Mouse (Mus musculus) embryonic facial prominence, embryonic 13.5 days (tissue): Measurements from ENCODE around the gene Igf1r. TPM values are rescaled to one million over a fixed set of nuclear protein-coding genes. Genes with fewer than 3 reads are reported as not detected.

Experiments
- ATAC-seq: fragments of 200-750 bp; cut with Nextera tagmentation; 2 replicates; pipeline ENCODE4 v1.8.0; 2017; ENCODE audit warnings: low read depth; ENCODE audit not compliant: insufficient number of reproducible peaks, insufficient read depth, low FRiP score, low TSS enrichment
- H3K27ac ChIP-seq: fragments of 300-500 bp; sonication (generic); 2 replicates; pipeline ENCODE4 v1.5.1; 2015; ENCODE audit warnings: moderate library complexity, mild to moderate bottlenecking, inconsistent platforms
- H3K27me3 ChIP-seq: fragments of 300-500 bp; sonication (generic); 2 replicates; pipeline ENCODE4 v1.6.1; 2015; ENCODE audit warnings: mild to moderate bottlenecking, inconsistent platforms
- H3K36me3 ChIP-seq: fragments of 300-500 bp; sonication (generic); 2 replicates; pipeline ENCODE4 v1.6.1; 2015; ENCODE audit warnings: mild to moderate bottlenecking, inconsistent platforms
- H3K4me1 ChIP-seq: fragments of 300-500 bp; sonication (generic); 2 replicates; pipeline ENCODE4 v1.6.1; 2015; ENCODE audit warnings: inconsistent platforms
- H3K4me2 ChIP-seq: fragments of 300-500 bp; sonication (generic); 2 replicates; pipeline ENCODE4 v1.6.1; 2015; ENCODE audit warnings: moderate library complexity, mild to moderate bottlenecking, inconsistent platforms
- H3K4me3 ChIP-seq: fragments of 300-500 bp; sonication (generic); 2 replicates; pipeline ENCODE4 v1.5.1; 2015; ENCODE audit warnings: mild to moderate bottlenecking, inconsistent platforms
- H3K9ac ChIP-seq: fragments of 300-500 bp; sonication (generic); 2 replicates; pipeline ENCODE4 v1.6.1; 2015; ENCODE audit warnings: mild to moderate bottlenecking, inconsistent platforms
- H3K9me3 ChIP-seq: fragments of 300-500 bp; sonication (generic); 2 replicates; pipeline ENCODE4 v1.6.1; 2016; ENCODE audit warnings: inconsistent platforms
- WGBS: fragments of 180-500 bp; shearing (Covaris S2); methylation state at CpG from one replicate; pipeline ENCODE4 v1.1.7; 2015; ENCODE audit warnings: mixed read lengths; 5-methylcytosine and 5-hydroxymethylcytosine counted together
- polyA plus RNA-seq: library from polyadenylated mRNA; unstranded; fragments of >200 nt; fragmentation: Nextera tagmentation; extraction: Ambion mirVana; gene quantifications from 2 replicates; pipeline ENCODE4 v1.2.1, GENCODE M21; 2015

Gene Igf1r
- polyA plus RNA-seq, 1 experiment from 2014 or later = 28.7 TPM

- Histone ChIP-seq H3K27me3 (no peaks in the 10 kb centered on the region), H3K9ac (no peak overlapping the region), H3K4me3 (no peak overlapping the region), H3K9me3 (no peaks in the 10 kb centered on the region), H3K27ac (no peak overlapping the region), H3K36me3 (no peaks in the 10 kb centered on the region), H3K4me2 (no peak overlapping the region), H3K4me1 (peaks cover 34% of the 10 kb centered on the region)
- WGBS = 88% methylated on average over 6 of the region's 6 CpGs
- ATAC-seq = no peak
These were observed 102.3 kb downstream of the Igf1r start for GRCm38 (mm10) chr7:68054956-68055355.

DNA sequence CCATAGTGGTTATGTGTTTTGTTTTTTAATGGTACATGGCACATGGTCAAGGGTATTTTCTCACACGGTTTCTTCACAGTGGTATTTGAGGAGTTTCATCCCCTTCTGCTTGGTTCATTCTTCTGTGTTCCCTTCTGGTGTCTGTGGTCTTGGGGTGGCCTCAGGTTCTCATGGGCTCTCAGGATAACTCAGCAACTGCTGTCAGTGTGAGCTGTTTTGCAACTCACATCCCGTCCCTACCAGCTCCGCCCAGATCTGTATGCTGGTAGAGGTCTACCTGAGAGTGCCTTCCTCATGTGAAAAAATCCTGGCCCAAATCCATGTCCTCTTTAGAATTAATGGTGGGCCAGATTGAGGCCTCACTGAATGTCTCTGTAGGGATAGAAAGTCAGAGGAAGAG lies 104.4 kb downstream of the Igf1r start:
- Histone ChIP-seq H3K27ac (no peak overlapping the region), H3K4me2 (no peak overlapping the region), H3K9ac (no peak overlapping the region), H3K4me3 (no peak overlapping the region), H3K4me1 (peaks cover 45% of the 10 kb centered on the region), H3K27me3 (no peaks in the 10 kb centered on the region), H3K9me3 (no peaks in the 10 kb centered on the region), H3K36me3 (no peaks in the 10 kb centered on the region)
- 82% methylated on average over 3 of the region's 3 CpGs for WGBS
- no peak for ATAC-seq

- Histone ChIP-seq H3K27ac (no peak overlapping the region), H3K36me3 (no peaks in the 10 kb centered on the region), H3K4me3 (no peak overlapping the region), H3K9me3 (no peaks in the 10 kb centered on the region), H3K9ac (no peak overlapping the region), H3K4me2 (no peak overlapping the region), H3K27me3 (no peaks in the 10 kb centered on the region), H3K4me1 (peaks cover 52% of the 10 kb centered on the region)
- WGBS = 66% methylated on average over 6 of the region's 6 CpGs
- ATAC-seq = no peak
These were observed 107.1 kb downstream of the Igf1r start for GRCm38 (mm10) chr7:68059690-68060089.

DNA sequence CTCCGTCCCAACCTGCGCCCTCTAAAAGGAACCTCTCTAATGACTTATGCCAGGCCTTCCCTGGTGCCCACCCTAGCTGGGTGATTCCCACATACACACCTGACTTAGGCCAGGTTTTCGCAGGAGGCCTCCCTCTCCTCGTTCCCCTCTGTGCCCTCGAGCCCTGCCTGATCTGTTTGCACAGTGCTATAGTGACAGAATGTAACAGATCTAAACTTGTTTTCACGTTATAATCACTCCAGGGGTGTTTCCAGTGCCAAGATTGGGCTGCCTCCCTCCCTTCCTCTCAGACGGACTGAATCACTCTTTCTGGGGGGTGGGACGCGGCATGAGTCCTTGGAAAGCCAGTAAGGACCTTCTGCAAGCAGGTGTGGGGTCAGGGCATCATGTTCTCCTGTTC lies 108.8 kb downstream of the Igf1r start:
- peak overlapping the region; percentile 55 for H3K27ac ChIP-seq
- no peaks in the 10 kb centered on the region for H3K36me3 ChIP-seq
- 64% methylated on average over 9 of the region's 9 CpGs for WGBS
- H3K4me2 ChIP-seq = no peak overlapping the region
- no peaks in the 10 kb centered on the region for H3K9me3 ChIP-seq
- no peak overlapping the region for H3K9ac ChIP-seq
- ATAC-seq = no peak
- no peak overlapping the region for H3K4me3 ChIP-seq
- H3K27me3 ChIP-seq = no peaks in the 10 kb centered on the region
- H3K4me1 ChIP-seq = peaks cover 49% of the 10 kb centered on the region

DNA sequence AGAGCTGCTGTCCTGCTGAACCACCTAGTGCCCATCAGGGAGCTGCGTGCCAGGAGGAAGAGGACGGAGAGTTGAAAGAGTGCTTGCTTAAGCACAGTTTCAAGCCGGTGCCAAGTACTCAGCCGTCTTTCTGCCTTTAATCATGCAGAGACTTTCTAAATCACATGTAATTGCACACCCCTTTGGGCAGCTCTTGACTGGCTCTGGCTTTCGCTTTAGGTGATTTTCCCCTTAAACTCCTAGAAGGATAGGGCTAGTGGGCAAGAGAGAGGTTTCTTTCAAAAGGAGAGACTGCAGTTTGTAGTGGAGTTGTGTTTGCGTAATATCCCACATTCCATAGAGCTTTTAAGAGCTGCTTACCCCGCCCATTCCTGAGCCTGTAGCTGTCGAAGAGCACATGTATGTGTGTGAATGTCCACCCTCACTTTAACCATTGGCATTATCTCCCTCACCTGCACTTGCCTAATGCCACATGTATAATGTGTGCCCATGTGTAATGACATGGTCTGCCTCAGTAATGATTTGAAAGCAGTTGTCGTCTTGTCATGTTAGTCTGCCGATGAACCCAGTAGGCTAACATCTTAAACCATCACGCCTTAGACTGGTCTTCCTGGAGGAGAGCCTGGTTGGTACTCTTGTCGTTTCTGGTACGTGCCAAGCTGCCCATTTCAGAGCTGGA lies 109.7 kb downstream of the Igf1r start:
- no peaks in the 10 kb centered on the region for H3K9me3 ChIP-seq
- 57% methylated on average over 13 of the region's 13 CpGs for WGBS
- no peak overlapping the region for H3K4me3 ChIP-seq
- no peaks in the 10 kb centered on the region for H3K36me3 ChIP-seq
- H3K4me2 ChIP-seq = 0 out of 2 replicates have a peak overlapping the region, but pooled peaks have one; percentile 14
- H3K27ac ChIP-seq = peak overlapping the region; percentile 72
- ATAC-seq = no peak
- no peak overlapping the region for H3K9ac ChIP-seq
- no peaks in the 10 kb centered on the region for H3K27me3 ChIP-seq
- peaks cover 49% of the 10 kb centered on the region for H3K4me1 ChIP-seq

- H3K9me3 ChIP-seq = no peaks in the 10 kb centered on the region
- WGBS = 29% methylated on average over 5 of the region's 5 CpGs
- no peak overlapping the region for H3K4me3 ChIP-seq
- H3K4me2 ChIP-seq = no peak overlapping the region
- no peak overlapping the region for H3K9ac ChIP-seq
- ATAC-seq = peak; percentile 41; the same call in 1 of the 2 replicates
- peaks cover 45% of the 10 kb centered on the region for H3K4me1 ChIP-seq
- H3K27ac ChIP-seq = peak overlapping the region; percentile 72; the same call in 1 of the 2 replicates
- H3K27me3 ChIP-seq = no peaks in the 10 kb centered on the region
- no peaks in the 10 kb centered on the region for H3K36me3 ChIP-seq
These were observed 110.2 kb downstream of the Igf1r start for GRCm38 (mm10) chr7:68062849-68063208.

GRCm38 (mm10) chr7:68063711-68064110 lies 111.1 kb downstream of the Igf1r start:
- Histone ChIP-seq H3K9me3 (no peaks in the 10 kb centered on the region), H3K36me3 (no peaks in the 10 kb centered on the region), H3K27ac (no peak overlapping the region), H3K4me3 (no peak overlapping the region), H3K9ac (no peak overlapping the region), H3K4me1 (peaks cover 43% of the 10 kb centered on the region), H3K27me3 (no peaks in the 10 kb centered on the region), H3K4me2 (no peak overlapping the region)
- WGBS = 86% methylated on average over 9 of the region's 9 CpGs
- ATAC-seq = no peak

DNA sequence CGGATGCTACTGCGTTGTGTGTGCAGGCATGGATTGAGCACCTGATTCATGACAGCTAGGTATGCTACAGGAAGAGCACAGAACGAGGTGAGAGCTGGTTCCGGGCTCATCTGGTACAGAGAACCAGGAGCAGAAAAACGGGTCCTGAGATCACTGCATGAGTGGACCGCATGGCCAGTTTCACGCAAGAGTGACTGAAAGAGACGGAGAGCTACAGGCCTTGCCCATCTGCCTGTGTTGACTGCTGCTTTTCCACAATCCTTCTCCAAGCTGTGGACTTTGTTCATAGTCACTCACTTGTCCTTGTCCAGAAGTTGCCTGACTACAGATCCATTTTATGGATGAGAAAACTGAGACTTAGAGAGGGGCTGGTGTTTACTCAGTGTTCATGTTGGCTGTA lies 111.5 kb downstream of the Igf1r start:
- H3K27me3 ChIP-seq = no peaks in the 10 kb centered on the region

DNA sequence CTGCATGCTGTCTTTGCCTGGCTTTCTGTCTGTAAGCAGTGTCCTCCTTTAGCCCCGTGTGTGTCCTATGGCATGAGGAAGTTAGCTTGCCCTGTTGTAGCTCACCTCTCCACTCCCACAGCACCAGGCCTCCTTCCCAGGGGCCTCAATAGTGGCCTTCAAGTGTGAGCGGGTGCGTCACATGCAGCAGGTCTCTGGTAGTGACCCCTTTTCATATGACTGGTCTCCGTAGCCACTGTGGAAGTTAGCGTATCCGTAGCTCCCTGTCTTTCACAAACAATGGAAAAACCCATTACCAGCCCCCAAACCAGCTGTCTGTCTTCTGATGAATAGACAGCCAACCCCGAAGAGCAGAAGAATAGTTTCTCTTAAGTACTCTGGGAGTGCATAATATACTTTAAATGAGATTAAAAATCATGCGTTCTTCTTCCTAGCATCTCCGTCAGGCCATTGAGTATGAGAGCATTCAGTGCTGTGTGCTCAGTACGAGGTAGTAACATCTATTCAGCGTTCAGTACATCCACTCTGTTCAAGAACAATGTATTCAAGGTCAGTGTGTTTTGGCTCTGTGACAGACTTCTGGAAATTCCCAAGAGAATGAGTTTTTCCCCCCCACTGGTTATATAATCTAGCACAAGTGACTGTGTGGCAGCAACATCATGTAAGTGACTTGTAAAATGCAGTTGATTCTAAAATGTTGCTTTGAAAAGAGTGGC lies 112.2 kb downstream of the Igf1r start:
- no peak overlapping the region for H3K9ac ChIP-seq

More for the DNA sequence above, 111.5 kb downstream of the Igf1r start:
- Histone ChIP-seq H3K27ac (no peak overlapping the region), H3K36me3 (no peaks in the 10 kb centered on the region), H3K4me3 (no peak overlapping the region), H3K9me3 (no peaks in the 10 kb centered on the region), H3K9ac (no peak overlapping the region), H3K4me2 (no peak overlapping the region), H3K4me1 (peaks cover 43% of the 10 kb centered on the region)
- ATAC-seq = no peak
- WGBS = 95% methylated on average over 8 of the region's 8 CpGs

DNA sequence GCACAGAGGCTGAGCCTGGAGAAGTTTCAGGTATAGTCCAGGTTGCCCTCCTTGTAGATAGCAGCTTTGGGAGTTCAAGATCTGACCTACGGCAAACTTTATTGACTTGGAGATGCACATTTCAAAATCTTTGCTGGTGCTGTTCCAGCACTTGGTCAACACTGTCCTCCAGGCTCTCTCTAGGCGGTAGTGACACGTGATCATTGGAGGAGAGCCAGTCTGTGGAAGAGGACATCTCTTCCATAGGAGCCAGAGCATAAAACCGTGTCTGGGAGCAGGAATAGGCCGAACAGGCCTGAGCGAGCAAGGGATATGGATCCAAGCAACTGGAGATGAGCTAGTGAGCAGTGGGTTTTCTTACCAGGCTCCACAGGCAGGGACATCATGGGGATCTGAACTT lies 113.3 kb downstream of the Igf1r start:
- Histone ChIP-seq H3K4me3 (no peak overlapping the region), H3K27ac (no peak overlapping the region), H3K4me1 (peaks cover 57% of the 10 kb centered on the region), H3K36me3 (no peaks in the 10 kb centered on the region), H3K9me3 (no peaks in the 10 kb centered on the region), H3K9ac (no peak overlapping the region), H3K27me3 (no peaks in the 10 kb centered on the region), H3K4me2 (no peak overlapping the region)
- no peak for ATAC-seq
- WGBS = 94% methylated on average over 6 of the region's 6 CpGs

More for the DNA sequence above, 112.2 kb downstream of the Igf1r start:
- H3K4me3 ChIP-seq = no peak overlapping the region
- H3K9me3 ChIP-seq = no peaks in the 10 kb centered on the region
- ATAC-seq = no peak
- H3K27ac ChIP-seq = peak overlapping the region; percentile 1; the same call in 1 of the 2 replicates
- no peaks in the 10 kb centered on the region for H3K27me3 ChIP-seq
- H3K4me1 ChIP-seq = peaks cover 49% of the 10 kb centered on the region
- WGBS = 70% methylated on average over 11 of the region's 11 CpGs
- no peak overlapping the region for H3K4me2 ChIP-seq
- no peaks in the 10 kb centered on the region for H3K36me3 ChIP-seq

DNA sequence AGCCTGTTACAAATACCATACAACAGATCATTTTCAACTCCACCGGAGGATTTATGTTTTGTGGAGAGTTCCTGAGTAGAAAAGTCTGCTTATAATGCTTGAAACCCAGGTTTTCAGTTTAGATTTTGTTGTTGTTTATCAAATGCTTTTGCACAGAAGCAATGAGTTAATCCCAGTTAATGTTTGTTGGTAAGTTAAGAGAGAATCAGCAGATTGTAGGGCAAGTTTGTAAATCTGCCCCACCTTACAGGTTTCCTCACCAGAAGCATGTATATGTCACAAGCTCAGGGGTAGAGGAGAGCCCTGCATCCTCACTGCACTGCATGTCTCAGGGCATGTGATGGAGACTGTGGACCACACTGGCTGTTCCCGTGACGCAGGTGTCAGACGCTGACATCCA lies 114.7 kb downstream of the Igf1r start:
- Histone ChIP-seq H3K36me3 (no peaks in the 10 kb centered on the region), H3K4me2 (no peak overlapping the region), H3K4me3 (no peak overlapping the region), H3K27ac (no peak overlapping the region), H3K9ac (no peak overlapping the region), H3K4me1 (peaks cover 59% of the 10 kb centered on the region), H3K27me3 (no peaks in the 10 kb centered on the region), H3K9me3 (no peaks in the 10 kb centered on the region)
- ATAC-seq = no peak
- WGBS = 90% methylated on average over 4 of the region's 4 CpGs

- no peak overlapping the region for H3K4me3 ChIP-seq
- no peaks in the 10 kb centered on the region for H3K9me3 ChIP-seq
- no peak for ATAC-seq
- peaks cover 59% of the 10 kb centered on the region for H3K4me1 ChIP-seq
- 50% methylated on average over 7 of the region's 7 CpGs for WGBS
- no peaks in the 10 kb centered on the region for H3K27me3 ChIP-seq
- no peak overlapping the region for H3K4me2 ChIP-seq
- no peaks in the 10 kb centered on the region for H3K36me3 ChIP-seq
- no peak overlapping the region for H3K9ac ChIP-seq
- peak overlapping the region; percentile 33; the same call in 1 of the 2 replicates for H3K27ac ChIP-seq
These were observed 116.7 kb downstream of the Igf1r start for GRCm38 (mm10) chr7:68069324-68069723.
